Mouse (Mus musculus): ENCODE results near the gene Vmn2r58.
"Not testable (repeated sequence)": the region's sequence is repeated elsewhere in the genome, so short reads cannot be mapped to it uniquely, and the experiment has no call there.

Gene Vmn2r58

GRCm38 (mm10) chr7:41872612-41873011, at the start of gene Vmn2r58:
Vmn2r58 (minus strand) TSS chr7:41872712.
- DNase-seq (ENCODE audit: low spot score in 2 of 2): not testable (repeated sequence)
